Mouse (Mus musculus): ENCODE data around the gene Sapcd2.
A peak's percentile ranks its signal among the peaks of the same experiment; 100 is the strongest.

The Sapcd2 gene

GRCm38 (mm10) chr2:25422587-25423410 is 50.7 kb downstream of the Sapcd2 start, which contains the start of gene Fut7:
Fut7 (plus strand) TSS chr2:25423267.
- DNase-seq (ENCODE audit: low spot score in 2 of 2), result peak in 1 of 2 experiments; percentile 31

GRCm38 (mm10) chr2:25423626-25424025 is 51.5 kb downstream of the Sapcd2 start:
- no peak for DNase-seq (ENCODE audit: low spot score in 2 of 2)

- DNase-seq (ENCODE audit: low spot score in 2 of 2), result no peak
These were observed 53.4 kb downstream of the Sapcd2 start for GRCm38 (mm10) chr2:25425481-25425880.

GRCm38 (mm10) chr2:25426721-25427191 is 54.6 kb downstream of the Sapcd2 start:
- DNase-seq (ENCODE audit: low spot score in 2 of 2), result peak in 1 of 2 experiments; percentile 47

GRCm38 (mm10) chr2:25427256-25427655 is 55.1 kb downstream of the Sapcd2 start:
- no peak for DNase-seq (ENCODE audit: low spot score in 2 of 2)

Data from urinary bladder, adult 18-20 months (tissue).